Mouse (Mus musculus) cerebellum, adult 18-20 months (tissue): ENCODE measurements around the gene Tpsb2.
A peak's percentile ranks its signal among the peaks of the same experiment; 100 is the strongest.

ENCODE experiments used
- DNase-seq, 2 experiments: peaks; one replicate each; pipeline ENCODE4 v3.0.0; 2021

Tpsb2 gene

DNA sequence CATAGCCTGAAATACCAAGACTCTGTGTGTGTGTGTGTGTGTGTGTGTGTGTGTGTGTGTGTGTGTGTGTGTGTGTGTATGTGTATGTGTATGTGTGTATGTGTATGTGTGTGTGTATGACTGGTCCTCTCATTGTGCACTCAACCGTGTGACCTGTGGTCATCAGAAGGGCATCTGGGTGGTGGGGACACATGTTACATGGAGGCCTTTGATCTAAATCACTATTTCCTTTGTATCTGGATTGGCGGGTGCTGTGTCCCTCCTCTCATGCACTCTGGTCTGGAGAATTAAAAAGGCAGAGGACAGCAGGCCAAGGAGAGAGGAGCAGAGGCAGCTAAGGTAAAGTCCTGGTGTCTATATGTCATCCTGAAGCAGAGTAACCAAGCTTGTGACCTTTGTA, at the start of gene Tpsb2:
Gene Tpsb2, plus strand, starts transcription at position 301 of the 400 bp plus-strand sequence.
- DNase-seq, result no peak

DNA sequence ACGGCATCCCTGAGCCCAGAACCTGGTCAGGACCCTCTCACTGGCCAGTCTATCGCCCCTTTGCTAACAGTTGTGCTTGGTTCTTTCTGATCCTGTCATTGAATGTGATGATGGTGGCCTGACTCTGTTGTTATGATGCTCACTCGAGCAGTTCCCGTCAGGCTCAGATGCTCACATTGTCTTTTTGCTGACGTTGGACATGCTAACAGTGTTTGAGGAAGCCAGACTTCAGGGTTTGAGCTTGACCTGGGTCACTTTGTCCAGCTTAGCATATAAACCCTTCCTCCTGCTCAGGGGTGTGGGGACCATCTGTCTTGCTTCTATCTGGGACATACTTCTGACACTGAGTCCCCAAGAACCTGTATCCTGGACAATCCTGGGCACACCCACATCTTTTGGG, 47.8 kb upstream of the Tpsb2 start, which contains the start of gene Prss29:
Gene Prss29, plus strand, starts transcription at position 301 of the 400 bp plus-strand sequence.
- DNase-seq, result no peak

DNA sequence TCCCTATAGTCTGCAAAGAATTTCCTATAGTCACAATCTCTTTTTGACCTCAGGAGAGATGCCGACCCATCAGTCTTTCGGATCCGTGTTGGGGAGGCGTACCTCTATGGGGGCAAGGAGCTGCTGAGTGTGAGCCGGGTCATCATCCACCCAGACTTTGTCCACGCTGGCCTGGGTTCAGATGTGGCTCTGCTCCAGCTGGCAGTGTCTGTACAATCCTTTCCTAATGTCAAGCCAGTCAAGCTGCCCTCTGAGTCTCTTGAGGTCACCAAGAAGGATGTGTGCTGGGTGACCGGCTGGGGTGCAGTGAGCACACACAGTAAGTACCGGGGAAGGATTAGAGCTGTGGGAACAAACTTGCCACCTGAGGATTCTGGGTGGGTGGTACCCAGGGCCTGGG, 45.3 kb upstream of the Tpsb2 start:
- DNase-seq, result no peak

DNA sequence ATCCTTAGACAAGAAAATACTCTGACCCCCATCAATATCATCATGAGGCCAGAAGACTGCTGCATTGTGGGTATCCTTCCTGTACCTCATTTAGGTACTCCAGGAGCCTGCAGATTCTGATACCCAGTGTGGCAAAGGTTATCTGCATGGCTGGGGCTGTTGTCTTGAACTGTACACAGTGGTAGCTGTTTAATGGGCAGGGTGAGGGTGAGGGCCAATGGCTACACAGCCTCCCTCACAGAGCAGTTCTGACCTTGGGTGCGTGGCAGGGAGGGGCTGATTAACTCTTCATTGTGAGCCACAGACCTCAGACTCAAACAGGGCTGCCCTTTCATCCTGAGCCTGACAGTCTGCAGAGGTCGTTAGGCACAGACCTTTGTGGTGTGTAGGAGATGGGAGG, 43.2 kb upstream of the Tpsb2 start:
- DNase-seq, result no peak

DNA sequence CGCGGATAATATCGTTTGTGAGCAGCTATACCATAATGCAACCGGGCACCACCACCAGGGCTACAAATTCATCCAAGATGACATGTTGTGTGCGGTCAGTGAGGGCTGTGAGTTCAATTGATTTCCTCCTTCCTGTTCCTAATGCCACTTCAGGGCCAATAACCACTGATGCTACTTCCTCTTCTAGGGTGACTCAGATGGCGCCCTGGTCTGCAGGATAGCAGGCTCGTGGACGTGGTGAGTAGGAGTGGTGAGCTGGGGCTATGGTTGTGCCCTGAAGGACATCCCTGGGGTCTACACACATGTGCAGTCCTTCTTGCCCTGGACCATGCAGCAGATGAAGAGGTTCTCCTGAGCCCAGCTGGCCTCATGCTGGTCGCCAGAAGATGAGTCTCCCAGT, 33.8 kb upstream of the Tpsb2 start:
- DNase-seq, result no peak

DNA sequence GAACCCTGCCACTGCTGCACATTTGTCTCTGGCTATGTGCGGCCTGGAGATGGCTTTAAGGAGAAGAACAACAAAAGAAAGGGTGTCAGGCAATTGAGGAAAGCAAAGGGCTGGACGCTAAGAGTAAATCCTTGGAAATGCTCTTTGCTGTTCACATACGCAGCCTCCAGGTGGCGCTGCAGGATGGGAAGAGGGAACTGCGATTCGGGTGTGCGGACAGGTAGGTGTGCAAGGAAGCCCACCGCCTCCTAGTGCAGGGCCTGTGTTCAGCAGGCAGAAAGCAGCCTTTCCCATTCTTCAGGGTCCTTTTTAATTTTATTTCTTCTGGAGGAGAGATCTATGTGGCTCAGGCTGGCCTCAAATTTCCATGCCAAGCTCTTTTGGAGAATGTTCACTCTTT, 32.2 kb upstream of the Tpsb2 start:
- DNase-seq, result peak; percentile 37 to 41

DNA sequence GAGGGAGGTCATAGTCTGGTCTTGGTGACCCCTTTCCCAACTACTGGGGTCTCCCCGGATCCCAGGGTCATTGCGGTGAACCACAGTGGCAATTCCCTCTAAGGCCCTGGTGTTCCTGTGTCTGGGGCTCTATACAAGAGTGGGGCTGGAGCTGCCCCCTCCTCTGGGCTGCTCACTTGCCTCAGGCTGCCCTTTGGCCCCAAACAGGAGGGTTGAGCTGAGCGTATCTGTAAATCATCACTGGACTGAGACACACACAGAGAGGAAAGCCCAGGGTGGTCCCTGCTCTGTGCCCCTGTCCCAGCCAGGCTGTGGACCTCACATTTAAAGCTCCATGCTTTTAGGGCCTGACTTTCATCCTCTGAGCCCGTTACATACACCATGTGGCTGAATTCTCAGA, 27.9 kb upstream of the Tpsb2 start:
- no peak for DNase-seq

DNA sequence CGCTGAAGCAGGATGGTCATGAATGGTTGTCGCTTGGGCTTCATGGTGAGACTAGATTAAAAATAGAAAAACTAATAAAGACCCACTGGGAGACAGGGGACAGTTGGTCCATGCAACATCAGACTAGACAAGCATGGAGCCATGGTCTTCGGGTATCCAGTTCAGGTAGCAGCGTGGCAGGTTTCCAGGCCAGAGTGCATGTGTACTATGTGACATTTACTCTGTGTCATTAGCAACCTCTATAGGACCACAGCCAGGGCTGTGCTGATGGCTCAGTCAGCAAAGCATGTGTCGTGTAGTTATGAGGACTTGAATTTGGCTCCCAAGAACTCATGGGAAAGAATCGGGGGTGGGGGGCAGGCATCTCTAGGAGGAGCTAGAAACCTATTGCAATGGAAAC, 26.1 kb upstream of the Tpsb2 start:
- DNase-seq, result no peak

DNA sequence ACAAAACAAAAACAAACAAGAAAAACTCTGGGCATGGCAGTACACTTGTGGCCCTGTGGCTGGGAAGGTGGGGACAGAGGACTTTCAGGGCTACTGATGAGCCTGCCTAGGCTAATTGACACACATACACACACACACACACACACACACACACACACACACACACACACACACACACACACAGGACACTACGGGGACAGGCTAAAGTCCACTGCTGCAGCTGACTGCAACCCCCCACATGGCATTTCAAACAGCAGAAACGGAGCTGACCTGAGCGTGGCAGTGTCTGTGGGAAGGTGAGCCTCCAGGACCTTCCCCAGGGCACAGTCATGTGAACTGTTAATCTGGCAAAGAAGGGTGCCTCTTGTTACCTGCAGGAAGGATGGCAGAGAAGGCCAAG, 24.6 kb upstream of the Tpsb2 start:
- no peak for DNase-seq

DNA sequence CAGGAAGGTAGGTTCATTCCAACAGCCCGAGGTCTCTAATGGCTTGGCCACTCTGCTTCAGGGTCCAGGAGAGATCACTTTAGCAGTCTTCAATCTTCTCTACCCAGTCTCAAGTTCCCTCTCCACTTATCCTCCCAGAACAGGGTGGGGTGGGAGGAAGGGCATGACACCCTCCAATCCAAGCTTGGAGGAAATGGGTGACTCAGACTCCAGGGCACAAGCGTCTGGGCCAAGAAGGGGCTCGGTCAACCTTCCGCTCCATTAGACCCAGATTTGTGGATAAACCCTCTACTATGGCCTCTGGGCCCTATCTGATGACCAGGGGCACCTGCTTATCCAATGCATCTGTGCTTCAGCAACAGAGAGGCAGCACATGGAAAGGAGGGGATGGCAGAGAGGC, 20.6 kb upstream of the Tpsb2 start, which contains the start of gene Tpsab1:
Gene Tpsab1, minus strand, starts transcription at position 101 of the 400 bp plus-strand sequence.
- DNase-seq, result no peak

DNA sequence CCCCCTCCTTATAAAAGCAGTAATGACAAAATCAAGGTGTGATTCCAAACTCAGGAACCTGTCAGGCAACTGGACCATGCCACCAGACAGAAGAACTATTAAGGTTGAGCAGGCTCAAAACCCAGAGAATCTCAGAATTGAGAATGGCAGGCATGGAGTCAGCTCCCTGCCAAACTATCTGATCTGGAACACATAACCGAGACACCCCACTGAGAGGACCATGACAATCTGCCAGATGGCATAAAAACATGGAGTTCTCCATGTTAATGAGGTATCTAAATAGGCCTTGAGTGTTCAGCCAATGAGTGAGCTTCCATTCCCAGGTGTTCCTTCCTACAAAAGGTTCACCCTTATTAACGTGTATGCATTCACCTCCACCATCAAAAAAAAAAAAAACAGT, 4.8 kb upstream of the Tpsb2 start:
- no peak for DNase-seq

DNA sequence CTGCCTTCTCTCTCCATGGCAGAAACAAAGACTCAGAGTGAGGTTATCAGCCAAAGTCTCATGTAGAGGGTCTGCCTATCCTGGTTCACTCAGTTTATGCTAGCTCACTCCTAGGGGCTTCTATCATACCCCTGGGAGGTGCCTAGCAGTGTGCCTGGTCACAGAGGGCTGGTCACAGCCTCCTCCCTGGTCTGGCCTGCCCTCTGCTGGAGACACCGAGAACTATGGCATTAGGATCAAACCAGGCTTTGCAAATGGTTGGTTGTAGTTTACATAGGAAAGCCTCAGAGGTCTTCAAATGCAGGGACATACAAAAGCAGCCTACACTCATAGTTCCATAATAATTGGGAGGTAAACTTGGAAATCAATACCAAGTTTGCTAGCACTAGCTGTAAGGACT, 2.4 kb upstream of the Tpsb2 start:
- peak; percentile 43 to 45 for DNase-seq

DNA sequence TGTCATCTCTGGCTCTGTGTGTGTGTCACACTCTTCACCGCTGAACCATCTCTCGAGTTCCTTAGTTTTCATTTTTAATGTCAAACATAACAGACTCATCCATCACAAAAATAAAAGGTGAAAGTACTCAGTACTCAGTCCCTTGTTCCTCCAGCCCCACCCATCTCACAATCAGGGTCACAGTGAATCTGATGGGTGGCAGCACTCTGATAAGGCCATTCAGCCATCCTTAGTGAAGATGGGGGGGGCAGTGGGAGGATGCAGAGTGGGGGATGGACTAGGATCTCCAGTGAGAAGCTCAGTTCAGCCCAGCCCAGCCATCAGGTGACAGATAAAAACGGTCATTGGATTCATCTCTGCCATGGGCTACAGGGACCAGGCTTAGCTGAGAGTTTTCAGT, 2.9 kb downstream of the Tpsb2 start, which contains the start of gene Tpsg1:
Gene Tpsg1, plus strand, starts transcription at position 301 of the 400 bp plus-strand sequence.
- no peak for DNase-seq

DNA sequence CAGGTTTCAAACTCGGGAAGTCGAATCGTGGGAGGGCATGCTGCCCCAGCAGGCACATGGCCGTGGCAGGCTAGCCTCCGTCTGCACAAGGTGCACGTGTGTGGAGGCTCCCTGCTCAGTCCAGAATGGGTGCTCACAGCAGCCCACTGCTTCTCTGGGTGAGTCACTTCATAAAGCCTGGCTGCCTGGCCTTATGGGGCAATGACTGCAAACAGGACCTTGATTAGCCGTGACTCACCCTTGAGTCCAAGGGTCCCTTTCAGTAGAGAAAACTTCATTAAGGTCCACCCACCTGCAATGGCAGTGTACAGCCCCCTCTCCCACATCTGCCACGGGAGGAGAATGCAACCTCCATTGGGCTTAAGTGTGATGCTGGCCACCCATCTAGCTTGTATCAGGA, 6.4 kb downstream of the Tpsb2 start:
- DNase-seq, result no peak

DNA sequence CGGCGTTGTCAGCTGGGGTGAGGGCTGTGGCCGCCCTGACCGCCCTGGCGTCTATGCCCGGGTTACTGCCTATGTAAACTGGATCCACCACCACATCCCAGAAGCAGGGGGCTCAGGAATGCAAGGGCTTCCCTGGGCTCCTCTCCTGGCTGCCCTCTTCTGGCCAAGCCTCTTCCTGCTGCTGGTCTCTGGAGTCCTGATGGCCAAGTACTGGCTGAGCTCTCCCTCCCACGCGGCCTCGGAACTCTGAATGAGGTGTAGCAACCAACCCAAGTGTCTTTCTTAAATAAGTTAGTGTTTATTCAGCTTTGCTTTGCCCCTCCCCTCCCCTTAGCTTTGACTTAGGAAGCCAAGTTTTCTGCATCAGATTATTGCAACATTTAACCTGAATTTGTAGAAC, 7.9 kb downstream of the Tpsb2 start:
- DNase-seq, result no peak

DNA sequence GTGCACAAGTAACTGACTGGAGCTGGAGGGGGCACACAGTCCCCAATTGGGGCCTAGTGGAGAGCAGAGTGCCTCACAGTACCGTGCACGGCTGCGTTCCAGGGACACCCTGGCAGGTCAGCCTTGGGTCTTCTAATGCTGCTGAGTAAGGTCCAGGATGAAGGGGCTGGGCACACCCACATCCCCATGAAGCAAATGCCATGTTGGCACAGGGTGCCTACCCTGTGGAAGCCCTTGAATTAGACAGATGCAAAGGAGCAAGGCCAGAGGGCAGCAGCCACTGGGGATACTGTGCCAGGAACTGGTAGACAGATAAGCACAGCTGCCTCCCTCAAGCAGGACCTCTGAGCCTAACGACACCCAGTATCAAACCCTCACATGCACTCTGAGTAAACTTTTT, 28.4 kb downstream of the Tpsb2 start:
- DNase-seq, result no peak

DNA sequence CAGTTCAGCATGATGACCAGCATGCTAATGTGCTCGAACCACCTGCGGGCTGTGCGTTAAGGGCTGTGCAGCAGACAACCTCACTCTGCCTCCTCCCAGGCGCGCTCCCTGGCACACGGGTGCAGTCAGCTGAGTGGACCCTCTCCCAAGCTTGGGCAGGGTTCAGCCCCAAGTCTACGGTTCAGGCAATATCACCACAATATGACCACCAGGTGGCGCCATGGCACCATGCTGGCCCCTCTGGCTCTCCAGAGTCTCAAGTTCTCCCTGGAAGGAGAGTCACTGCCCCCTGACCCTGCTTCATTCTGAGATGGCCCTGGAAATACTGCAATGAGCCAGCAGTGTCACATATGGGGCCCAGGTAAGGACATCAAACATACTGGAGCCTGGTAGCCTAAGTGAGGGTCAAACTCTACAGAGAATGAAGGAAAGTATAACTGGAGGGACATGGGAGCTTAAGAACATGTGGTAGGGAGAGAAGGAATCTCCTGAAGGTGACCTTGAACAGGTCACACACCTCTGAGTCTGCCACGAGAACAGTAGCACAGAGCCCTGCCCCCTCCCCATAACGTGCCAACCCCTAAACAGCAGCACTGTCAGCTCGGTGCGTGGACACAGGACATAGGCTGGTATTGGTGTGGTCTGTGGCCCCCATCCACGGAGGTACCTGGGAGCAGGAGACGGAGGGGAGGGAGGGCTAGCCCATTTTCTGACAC, 31.9 kb downstream of the Tpsb2 start:
- DNase-seq, result peak; percentile 51 to 71

DNA sequence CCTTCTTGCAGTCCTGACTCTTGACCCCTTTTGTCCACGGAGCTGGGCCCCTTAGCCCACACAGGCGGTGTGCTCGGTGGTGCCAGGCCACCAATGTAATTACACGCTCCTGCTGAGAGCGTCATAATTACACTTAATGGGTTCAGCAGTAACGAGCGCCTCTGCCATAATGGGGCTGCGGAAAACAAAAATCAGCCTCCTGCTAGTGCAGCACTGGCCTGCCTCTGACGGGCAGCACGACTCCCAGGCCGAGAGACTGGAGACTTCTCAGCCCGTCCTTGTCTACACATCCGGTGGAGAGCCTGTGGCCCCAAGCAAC, 32.4 kb downstream of the Tpsb2 start:
- no peak for DNase-seq

DNA sequence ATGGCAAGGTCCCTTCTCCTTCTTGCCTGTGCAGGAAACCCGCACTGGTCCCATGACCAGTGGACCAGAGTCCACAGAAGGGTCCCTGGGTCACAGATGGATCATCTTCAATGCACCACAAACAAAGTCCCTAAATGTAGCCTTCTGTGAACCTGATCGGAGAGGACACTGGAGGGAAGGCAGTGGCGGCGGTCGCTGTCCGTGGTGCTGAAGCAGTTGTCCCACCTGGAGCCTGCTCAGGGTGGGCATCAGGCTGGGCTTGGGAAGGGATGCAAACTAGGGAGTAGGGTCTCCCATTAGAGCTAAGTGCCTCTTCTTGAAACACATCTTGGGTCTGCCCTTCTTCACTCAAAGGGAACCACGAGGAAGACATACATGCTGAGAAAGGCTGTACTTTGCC, 34.3 kb downstream of the Tpsb2 start:
- DNase-seq, result no peak

DNA sequence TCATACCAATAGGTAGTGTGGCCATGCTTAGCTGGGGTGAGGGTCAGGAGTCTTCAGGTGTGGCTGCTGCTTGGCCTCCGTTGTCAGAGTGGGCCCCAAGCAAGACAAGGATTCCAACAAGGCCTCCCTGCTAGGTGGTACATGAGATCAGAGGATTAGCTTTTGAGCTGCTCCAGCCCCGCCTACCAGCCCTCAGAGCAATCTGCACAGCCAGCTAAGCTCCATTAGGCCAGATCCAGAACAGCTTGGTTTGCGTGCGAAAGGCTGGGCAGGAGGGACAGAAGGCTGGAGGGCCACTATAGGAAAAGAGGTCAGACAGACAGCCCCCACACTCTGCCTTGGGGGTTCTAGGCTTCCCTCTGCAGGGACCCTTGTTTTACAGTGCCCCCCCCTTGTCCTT, 35.4 kb downstream of the Tpsb2 start:
- no peak for DNase-seq

DNA sequence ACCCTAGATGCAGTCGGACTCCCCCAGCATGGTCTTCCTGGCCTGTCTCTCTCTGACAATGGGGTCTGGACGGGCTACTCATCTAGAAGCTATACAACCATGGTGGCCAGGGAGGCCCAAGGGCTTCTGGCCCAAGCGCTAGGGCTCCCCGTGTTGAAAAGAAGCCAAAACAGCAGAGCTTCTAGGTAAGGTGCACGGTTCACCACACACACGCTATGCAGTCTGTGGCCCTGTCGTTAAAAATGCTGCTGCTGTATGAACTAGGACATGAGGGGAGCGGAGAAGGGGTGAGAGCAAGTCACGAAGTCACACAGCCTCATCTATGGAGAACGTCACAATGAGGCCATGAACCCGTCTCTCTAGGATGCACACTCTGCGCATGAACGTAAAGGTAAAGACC, 36.1 kb downstream of the Tpsb2 start:
- no peak for DNase-seq

DNA sequence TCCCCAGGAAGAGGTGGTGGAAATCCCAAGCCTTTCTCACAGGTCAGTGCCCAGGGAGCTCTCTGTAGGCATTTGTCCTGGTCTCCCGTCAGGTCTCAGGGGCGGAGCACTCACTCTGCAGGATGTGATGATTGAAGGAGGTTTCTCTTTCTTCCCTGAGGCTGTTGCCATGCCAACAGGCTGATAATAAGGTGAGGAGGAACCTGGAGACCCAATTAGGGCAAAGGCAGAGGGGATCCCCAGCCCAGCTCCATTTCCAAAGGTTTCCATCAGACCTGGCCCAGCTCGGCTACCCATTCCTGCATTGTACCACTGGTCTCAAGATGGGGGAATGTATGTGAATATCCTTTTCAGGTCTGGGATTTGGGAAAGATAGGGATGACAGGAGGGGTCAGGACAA, 38.1 kb downstream of the Tpsb2 start:
- DNase-seq, result no peak

DNA sequence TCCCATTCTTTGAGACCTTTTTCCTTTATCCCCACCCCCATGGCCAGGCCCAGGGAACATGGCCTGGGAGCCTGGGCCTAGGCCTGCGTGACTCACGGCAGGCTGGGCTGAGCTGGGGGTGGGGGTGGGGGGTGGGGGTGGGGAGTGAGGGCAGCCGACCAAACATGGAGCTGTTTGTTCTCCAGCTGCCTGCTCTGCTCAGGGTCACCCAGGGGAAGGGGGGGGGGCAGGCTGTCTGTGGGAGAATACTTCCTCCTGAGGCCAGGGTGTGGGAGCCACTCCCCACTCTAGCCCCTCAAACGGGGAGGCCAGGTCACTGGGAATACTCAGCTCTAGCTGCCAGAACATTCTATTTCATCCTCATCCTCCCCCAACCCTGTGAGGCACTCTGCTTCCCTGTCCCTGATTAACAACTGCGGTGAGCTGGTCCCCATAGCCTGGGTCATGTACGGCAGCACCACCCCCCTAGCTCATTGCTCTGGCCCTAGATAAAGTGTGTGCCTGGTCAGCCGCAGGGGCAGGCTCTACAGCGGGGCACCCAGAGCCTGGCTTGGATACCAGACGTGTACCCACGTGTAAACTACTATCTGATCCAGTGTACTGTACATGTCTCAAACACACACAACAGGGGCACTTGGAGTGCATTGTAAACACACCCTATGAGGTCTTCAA, 39.3 kb downstream of the Tpsb2 start:
- no peak for DNase-seq

DNA sequence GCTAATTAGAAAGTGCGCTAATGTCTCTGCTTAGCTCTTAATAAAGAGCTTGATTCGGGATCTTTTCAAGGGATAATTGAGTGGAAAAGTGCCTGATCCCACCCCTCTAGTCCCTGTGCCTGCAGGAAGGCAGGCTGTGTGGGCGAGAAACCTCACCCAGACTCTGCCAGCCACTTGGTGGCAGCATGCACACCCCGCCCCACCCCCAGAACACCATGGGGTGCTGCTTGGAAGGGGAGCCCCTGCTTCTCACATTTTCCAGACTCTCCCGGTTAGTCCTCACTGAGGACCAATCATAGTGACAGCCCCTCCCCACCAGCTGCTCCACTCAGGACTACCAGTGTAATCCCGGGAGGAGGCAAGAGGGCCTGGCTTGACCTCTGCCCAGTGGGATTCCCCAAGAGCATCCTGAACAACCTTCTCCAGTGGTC, 39.9 kb downstream of the Tpsb2 start:
- no peak for DNase-seq

DNA sequence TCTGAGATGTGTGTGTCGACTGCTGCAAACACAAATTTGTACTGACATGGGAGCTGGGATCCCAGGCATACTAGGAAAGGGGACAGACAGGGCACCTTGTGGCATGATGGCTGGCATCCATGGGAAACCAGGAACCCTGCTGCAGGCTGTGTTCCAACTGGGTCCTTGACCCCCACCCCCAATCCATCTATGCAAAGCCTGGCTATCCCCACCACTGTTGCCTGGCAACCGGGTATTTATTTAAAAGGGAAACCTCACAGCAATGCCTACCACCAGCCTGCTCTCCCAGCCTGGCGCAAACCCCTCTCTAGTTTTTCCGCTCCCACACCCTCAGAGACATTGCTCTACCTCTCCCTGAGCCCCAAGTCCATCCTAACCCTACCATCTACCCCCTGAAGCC, 41.2 kb downstream of the Tpsb2 start:
- no peak for DNase-seq
